23 mouse cellular contexts compared by ENCODE assay signal in genomic region chr16:91528578-91528977, GRCm38 (mm10). TPM values are rescaled to one million over a fixed set of nuclear protein-coding genes. Genes with fewer than 3 reads are reported as not detected.
DNase-seq lines count a peak whose midpoint lies in the region; ATAC-seq and TF ChIP-seq lines count a peak whose summit lies in the region.
"Had no signal": no experiment of that assay in that cellular context is flagged by ENCODE, and none has a peak within 500 bp of the region (broad histone marks: within the 10 kb centered on the region; RNA-seq: fewer than 3 reads in every experiment).

No protein-coding gene starts in this region.

- TF ChIP-seq POLR2A in lung, adult 2 months (IDR thresholded peaks at IDR 0.05; ENCODE audit: borderline replicate concordance, extremely low read depth, low read depth, low read length) = no peak
- no peak for TF ChIP-seq POLR2A in small intestine, adult 2 months (IDR thresholded peaks at IDR 0.05; ENCODE audit: low read depth, low read length)

- no peak overlapping the region for H3K4me3 ChIP-seq in gastrocnemius, adult 2 months
- H3K4me3 ChIP-seq in intestine, postnatal 0 days (ENCODE audit: low read depth, low read length) = no peak overlapping the region
- H3K4me3 ChIP-seq in intestine, embryonic 15.5 days (replicated peaks) = no peak overlapping the region
- H3K4me3 ChIP-seq in lung, adult 2 months (replicated peaks; ENCODE audit: extremely low read depth, low read depth, low read length) = no peak overlapping the region
- H3K4me3 ChIP-seq in small intestine, adult 2 months (ENCODE audit: low read depth, low read length) = no peak overlapping the region
- no peak overlapping the region for H3K4me3 ChIP-seq in neural tube, embryonic 15.5 days (replicated peaks)
- H3K4me3 ChIP-seq: heart, embryonic 15.5 days; hindbrain, embryonic 15.5 days; liver, embryonic 13.5 days; megakaryocyte, embryonic 14.5 days; neural tube, embryonic 13.5 days had no signal

- H3K4me1 ChIP-seq in intestine, postnatal 0 days (replicated peaks; ENCODE audit: control insufficient read depth, insufficient read depth, low read length) = 0 out of 2 replicates have a peak, but pooled peaks cover 5% of the 10 kb centered on the region
- peaks cover 4% of the 10 kb centered on the region; the same call in 1 of the 2 replicates for H3K4me1 ChIP-seq in intestine, embryonic 15.5 days (replicated peaks)
- no peaks in the 10 kb centered on the region for H3K4me1 ChIP-seq in lung, adult 2 months (ENCODE audit: control insufficient read depth, insufficient read depth, low read length)
- H3K4me1 ChIP-seq in small intestine, adult 2 months (ENCODE audit: control insufficient read depth, insufficient read depth, insufficient read length, low read length) = peaks cover 25% of the 10 kb centered on the region
- 0 out of 2 replicates have a peak, but pooled peaks cover 5% of the 10 kb centered on the region for H3K4me1 ChIP-seq in neural tube, embryonic 15.5 days
- H3K4me1 ChIP-seq: hindbrain, embryonic 15.5 days; neural tube, embryonic 13.5 days had no signal

- no peaks in the 10 kb centered on the region for H3K36me3 ChIP-seq in intestine, postnatal 0 days (ENCODE audit: control insufficient read depth, insufficient read depth)
- no peaks in the 10 kb centered on the region for H3K36me3 ChIP-seq in intestine, embryonic 15.5 days
- no peaks in the 10 kb centered on the region for H3K36me3 ChIP-seq in small intestine, adult 2 months (ENCODE audit: control insufficient read depth, insufficient read depth, low read length)
- H3K36me3 ChIP-seq in neural tube, embryonic 15.5 days = no peaks in the 10 kb centered on the region
- H3K36me3 ChIP-seq: heart, embryonic 15.5 days; hindbrain, embryonic 15.5 days; liver, embryonic 13.5 days; neural tube, embryonic 13.5 days had no signal

- H3K27me3 ChIP-seq in intestine, postnatal 0 days (replicated peaks; ENCODE audit: control insufficient read depth, insufficient read depth, low read length) = no peaks in the 10 kb centered on the region
- H3K27me3 ChIP-seq in intestine, embryonic 15.5 days (replicated peaks) = no peaks in the 10 kb centered on the region
- no peaks in the 10 kb centered on the region for H3K27me3 ChIP-seq in small intestine, adult 2 months (ENCODE audit: control insufficient read depth, insufficient read depth, low read length)
- H3K27me3 ChIP-seq in neural tube, embryonic 15.5 days (replicated peaks) = no peaks in the 10 kb centered on the region
- H3K27me3 ChIP-seq: heart, embryonic 15.5 days; hindbrain, embryonic 15.5 days; neural tube, embryonic 13.5 days had no signal

- H3K9me3 ChIP-seq in intestine, postnatal 0 days (ENCODE audit: control insufficient read depth) = no peaks in the 10 kb centered on the region
- H3K9me3 ChIP-seq in intestine, embryonic 15.5 days = no peaks in the 10 kb centered on the region
- no peaks in the 10 kb centered on the region for H3K9me3 ChIP-seq in neural tube, embryonic 15.5 days (replicated peaks)
- H3K9me3 ChIP-seq: heart, embryonic 15.5 days; hindbrain, embryonic 15.5 days; neural tube, embryonic 13.5 days had no signal

- H3K4me2 ChIP-seq in intestine, postnatal 0 days (replicated peaks; ENCODE audit: low read depth) = no peak overlapping the region
- H3K4me2 ChIP-seq in intestine, embryonic 15.5 days (replicated peaks) = no peak overlapping the region
- H3K4me2 ChIP-seq in neural tube, embryonic 15.5 days = no peak overlapping the region
- H3K4me2 ChIP-seq: heart, embryonic 15.5 days; hindbrain, embryonic 15.5 days; liver, embryonic 13.5 days; neural tube, embryonic 13.5 days had no signal

- TF ChIP-seq CTCF in gastrocnemius, adult 2 months (IDR thresholded peaks at IDR 0.05) = peak; percentile 27; the same call in 1 of the 2 replicates
- TF ChIP-seq CTCF in intestine, postnatal 0 days (IDR thresholded peaks at IDR 0.05; ENCODE audit: low read depth) = peak; percentile 61
- peak; percentile 34; the same call in 1 of the 2 replicates for TF ChIP-seq CTCF in lung, adult 2 months (IDR thresholded peaks at IDR 0.05; ENCODE audit: insufficient read depth, low read length)
- TF ChIP-seq CTCF in small intestine, adult 2 months (IDR thresholded peaks at IDR 0.05; ENCODE audit: extremely low read depth, insufficient read length, insufficient replicate concordance, low read depth, low read length) = peak; percentile 7; the same call in 1 of the 2 replicates

- H3K9ac ChIP-seq in intestine, postnatal 0 days (ENCODE audit: low read depth, low read length) = no peak overlapping the region
- H3K9ac ChIP-seq in intestine, embryonic 15.5 days = no peak overlapping the region
- H3K9ac ChIP-seq in neural tube, embryonic 15.5 days (replicated peaks) = no peak overlapping the region
- H3K9ac ChIP-seq: heart, embryonic 15.5 days; hindbrain, embryonic 15.5 days; liver, embryonic 13.5 days; neural tube, embryonic 13.5 days had no signal

- DNase-seq in gastrocnemius, adult 2 months = no peak
- DNase-seq in gastrocnemius, postnatal 25 days = no peak
- DNase-seq in lung, adult 2 months = no peak
- no peak for DNase-seq in lung, postnatal 4 days
- DNase-seq: cerebellum, adult 9-10 months; embryo, embryonic 11 days; kidney, adult 11 months; kidney, postnatal 10 days; liver, embryonic 13.5 days; lung, postnatal 10 days; midbrain, embryonic 14.5 days; spleen, adult 18-20 months; thymus, adult 18-20 months; thymus, postnatal 4 days had no signal

- 76% methylated on average over 9 of the region's 9 CpGs for WGBS in intestine, postnatal 0 days
- WGBS in intestine, embryonic 15.5 days = 78% methylated on average over 9 of the region's 9 CpGs
- 78% methylated on average over 9 of the region's 9 CpGs for WGBS in lung, adult 2 months
- 73% methylated on average over 9 of the region's 9 CpGs for WGBS in small intestine, adult 2 months
- WGBS in neural tube, embryonic 15.5 days = 86% methylated on average over 9 of the region's 9 CpGs

- intact Hi-C loops in gastrocnemius, adult 2 months (cut with DNase I) = no loop called here

- no peak for ATAC-seq in intestine, postnatal 0 days
- ATAC-seq in intestine, embryonic 15.5 days = no peak
- no peak for ATAC-seq in neural tube, embryonic 15.5 days (ENCODE audit: low FRiP score)
- ATAC-seq: forebrain, embryonic 16.5 days had no signal

- H3K27ac ChIP-seq in gastrocnemius, adult 2 months = no peak overlapping the region
- H3K27ac ChIP-seq in intestine, postnatal 0 days (ENCODE audit: low read depth, low read length) = no peak overlapping the region
- no peak overlapping the region for H3K27ac ChIP-seq in intestine, embryonic 15.5 days
- no peak overlapping the region for H3K27ac ChIP-seq in small intestine, adult 2 months (ENCODE audit: insufficient read depth, low read depth, low read length)
- no peak overlapping the region for H3K27ac ChIP-seq in neural tube, embryonic 15.5 days (replicated peaks)
- H3K27ac ChIP-seq: heart, embryonic 15.5 days; hindbrain, embryonic 15.5 days; liver, embryonic 13.5 days; neural tube, embryonic 13.5 days had no signal

RNA-seq across cellular contexts. Expression of gene Ifngr2, which starts 18.3 kb away (rescaled TPM):
- 10 to 100 TPM; 55.2 to 55.5 TPM for total RNA-seq in gastrocnemius, adult 2 months (2021)
- total RNA-seq in gastrocnemius, postnatal 25 days (2021) = 10 to 100 TPM; 50.5 to 71.4 TPM
- 138 and 146 TPM in 2 replicates for polyA plus RNA-seq in intestine, postnatal 0 days (2015; fragmentation: Nextera tagmentation; extraction: Ambion mirVana)
- 76.4 and 90.6 TPM in 2 replicates for polyA plus RNA-seq in intestine, embryonic 15.5 days (2015; fragmentation: Nextera tagmentation; extraction: Ambion mirVana)
- 32.4 and 37.9 TPM in 2 replicates for polyA plus RNA-seq in lung, adult 2 months (2012; rRNA removed)
- polyA plus RNA-seq in small intestine, adult 2 months (2012; rRNA removed) = 48.9 and 162 TPM in 2 replicates
- 106 and 112 TPM in 2 replicates for polyA plus RNA-seq in neural tube, embryonic 15.5 days (2015; fragmentation: Nextera tagmentation; extraction: Ambion mirVana)

RNA-seq across cellular contexts. Expression of gene Ifnar1, which starts 43.5 kb away (rescaled TPM):
- 10 to 100 TPM; 12.6 to 15.1 TPM for total RNA-seq in gastrocnemius, adult 2 months (2021)
- total RNA-seq in gastrocnemius, postnatal 25 days (2021) = 10 to 100 TPM; 11.3 to 15.4 TPM
- polyA plus RNA-seq in intestine, postnatal 0 days (2015; fragmentation: Nextera tagmentation; extraction: Ambion mirVana) = 18.2 and 21.6 TPM in 2 replicates
- 40.1 and 42.0 TPM in 2 replicates for polyA plus RNA-seq in intestine, embryonic 15.5 days (2015; fragmentation: Nextera tagmentation; extraction: Ambion mirVana)
- 25.0 and 29.7 TPM in 2 replicates for polyA plus RNA-seq in lung, adult 2 months (2012; rRNA removed)
- 6.5 and 12.4 TPM in 2 replicates for polyA plus RNA-seq in small intestine, adult 2 months (2012; rRNA removed)
- 45.3 and 46.8 TPM in 2 replicates for polyA plus RNA-seq in neural tube, embryonic 15.5 days (2015; fragmentation: Nextera tagmentation; extraction: Ambion mirVana)

Comparison
In these comparisons a context has a peak if more than half of its experiments do, and no peak if none do; other contexts are left out.
1. CTCF ChIP-seq: peak in every context shown above with its lines; median percentile 61 in intestine, postnatal 0 days; 34 in lung, adult 2 months; 27 in gastrocnemius, adult 2 months; 7 in small intestine, adult 2 months.